Mouse (Mus musculus) midbrain, embryonic 12.5 days (tissue): ENCODE results near the gene Churc1. TPM values are rescaled to one million over a fixed set of nuclear protein-coding genes. Genes with fewer than 3 reads are reported as not detected.

Experiments
- ATAC-seq: fragments of 200-750 bp; cut with Nextera tagmentation; 2 replicates; pipeline ENCODE4 v1.8.0; 2017; ENCODE audit warnings: low read depth, moderate TSS enrichment, moderate library complexity; ENCODE audit not compliant: low FRiP score
- H3K27ac ChIP-seq: fragments of 300-500 bp; sonication (generic); replicated peaks from 2 replicates; pipeline ENCODE4 v1.5.1; 2016; ENCODE audit warnings: mild to moderate bottlenecking
- H3K27me3 ChIP-seq: fragments of 300-500 bp; sonication (generic); 2 replicates; pipeline ENCODE4 v1.6.1; 2016; ENCODE audit warnings: mild to moderate bottlenecking
- H3K36me3 ChIP-seq: fragments of 300-500 bp; sonication (generic); 2 replicates; pipeline ENCODE4 v1.6.1; 2016
- H3K4me1 ChIP-seq: fragments of 300-500 bp; sonication (generic); 2 replicates; pipeline ENCODE4 v1.6.1; 2016
- H3K4me2 ChIP-seq: fragments of 300-500 bp; sonication (generic); replicated peaks from 2 replicates; pipeline ENCODE4 v1.6.1; 2016; ENCODE audit warnings: mild to moderate bottlenecking, moderate library complexity
- H3K4me3 ChIP-seq: fragments of 300-500 bp; sonication (generic); 2 replicates; pipeline ENCODE4 v1.5.1; 2016; ENCODE audit warnings: mild to moderate bottlenecking
- H3K9ac ChIP-seq: fragments of 300-500 bp; sonication (generic); replicated peaks from 2 replicates; pipeline ENCODE4 v1.6.1; 2016; ENCODE audit warnings: mild to moderate bottlenecking, moderate library complexity
- H3K9me3 ChIP-seq: fragments of 300-500 bp; sonication (generic); 2 replicates; pipeline ENCODE4 v1.6.1; 2016; ENCODE audit warnings: mild to moderate bottlenecking
- WGBS: fragments of 180-500 bp; shearing (Covaris S2); methylation state at CpG from one replicate; pipeline ENCODE4 v1.1.7; 2016; 5-methylcytosine and 5-hydroxymethylcytosine counted together
- polyA plus RNA-seq: library from polyadenylated mRNA; unstranded; fragments of >200 nt; fragmentation: Nextera tagmentation; extraction: Ambion mirVana; gene quantifications from 2 replicates; pipeline ENCODE4 v1.2.1, GENCODE M21; 2016

Churc1 gene
- polyA plus RNA-seq, 1 experiment from 2014 or later: 89.3 TPM

DNA sequence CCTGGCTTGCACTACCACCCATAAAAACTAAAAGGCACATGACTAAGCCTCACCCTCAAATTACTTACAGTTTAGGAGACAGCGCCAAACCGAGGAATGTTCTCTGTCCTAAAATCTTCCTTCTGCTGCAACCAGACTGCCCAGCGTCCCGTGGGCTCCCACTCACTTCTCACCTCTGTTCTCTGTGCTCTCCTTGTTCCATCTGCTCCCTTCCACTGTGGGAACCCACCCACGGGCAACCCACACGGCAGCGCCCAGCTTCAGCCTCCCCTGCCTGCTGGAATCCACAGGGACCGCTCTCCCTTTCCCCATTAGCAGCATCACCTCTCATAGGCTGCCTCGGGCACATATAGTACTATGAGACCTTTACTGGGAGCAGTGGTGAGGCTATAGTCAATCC is 53.6 kb downstream of the Churc1 start:
- Histone ChIP-seq H3K9ac (no peak overlapping the region), H3K36me3 (no peaks in the 10 kb centered on the region), H3K4me1 (peaks cover 26% of the 10 kb centered on the region), H3K4me3 (no peak overlapping the region), H3K4me2 (no peak overlapping the region), H3K9me3 (no peaks in the 10 kb centered on the region), H3K27me3 (peaks cover 46% of the 10 kb centered on the region), H3K27ac (no peak overlapping the region)
- no peak for ATAC-seq
- WGBS: 85% methylated on average over 9 of the region's 9 CpGs

DNA sequence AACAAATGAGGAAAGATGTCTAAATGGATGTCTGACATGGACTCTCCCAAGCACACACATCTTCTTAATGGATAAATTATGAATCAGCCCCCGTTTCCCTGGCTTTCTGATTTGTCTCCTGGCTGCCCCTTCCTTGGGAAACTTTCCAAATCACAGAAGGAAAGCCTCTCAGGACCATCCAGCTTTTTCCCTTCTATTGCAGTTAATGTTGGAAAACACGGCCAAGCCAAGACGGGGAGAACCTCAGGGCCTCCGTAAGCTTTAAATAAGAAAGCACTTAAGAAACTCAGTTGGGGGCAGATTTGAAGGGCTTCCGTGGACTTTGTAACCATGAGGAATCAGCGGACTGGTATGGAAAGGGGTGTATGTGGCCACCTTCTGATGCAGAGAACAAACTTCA is 54.5 kb downstream of the Churc1 start:
- no peaks in the 10 kb centered on the region for H3K36me3 ChIP-seq
- 62% methylated on average over 6 of the region's 6 CpGs for WGBS
- no peak overlapping the region for H3K9ac ChIP-seq
- H3K4me1 ChIP-seq: peaks cover 26% of the 10 kb centered on the region
- H3K27ac ChIP-seq: no peak overlapping the region
- H3K4me2 ChIP-seq: no peak overlapping the region
- peaks cover 54% of the 10 kb centered on the region for H3K27me3 ChIP-seq
- H3K4me3 ChIP-seq: no peak overlapping the region
- no peak for ATAC-seq
- no peaks in the 10 kb centered on the region for H3K9me3 ChIP-seq

DNA sequence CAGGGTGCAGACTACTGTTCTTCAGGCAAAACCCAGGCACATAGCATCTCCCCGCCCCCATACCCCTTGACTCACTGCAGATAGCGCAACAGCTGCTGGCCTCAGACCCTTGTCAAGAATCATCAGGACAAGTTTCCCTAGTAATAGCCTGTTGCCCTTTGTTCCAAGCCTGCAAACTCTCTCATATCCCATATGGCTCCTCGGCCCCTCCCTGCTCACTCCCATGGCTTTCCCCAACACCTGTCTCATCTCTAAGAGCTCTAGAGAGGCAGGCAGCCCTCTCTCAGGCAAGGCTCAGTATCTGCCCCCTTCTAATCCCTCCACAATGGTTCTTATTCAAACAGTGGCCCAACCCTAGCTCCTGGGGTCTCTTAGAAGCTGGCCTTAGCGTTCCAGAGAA is 55.3 kb downstream of the Churc1 start:
- Histone ChIP-seq H3K4me1 (peaks cover 26% of the 10 kb centered on the region), H3K4me3 (no peak overlapping the region), H3K36me3 (no peaks in the 10 kb centered on the region), H3K9ac (no peak overlapping the region), H3K4me2 (0 out of 2 replicates have a peak overlapping the region, but pooled peaks have one; percentile 87), H3K27ac (no peak overlapping the region), H3K9me3 (no peaks in the 10 kb centered on the region), H3K27me3 (peaks cover 62% of the 10 kb centered on the region)
- 37% methylated on average over 4 of the region's 4 CpGs for WGBS
- no peak for ATAC-seq

DNA sequence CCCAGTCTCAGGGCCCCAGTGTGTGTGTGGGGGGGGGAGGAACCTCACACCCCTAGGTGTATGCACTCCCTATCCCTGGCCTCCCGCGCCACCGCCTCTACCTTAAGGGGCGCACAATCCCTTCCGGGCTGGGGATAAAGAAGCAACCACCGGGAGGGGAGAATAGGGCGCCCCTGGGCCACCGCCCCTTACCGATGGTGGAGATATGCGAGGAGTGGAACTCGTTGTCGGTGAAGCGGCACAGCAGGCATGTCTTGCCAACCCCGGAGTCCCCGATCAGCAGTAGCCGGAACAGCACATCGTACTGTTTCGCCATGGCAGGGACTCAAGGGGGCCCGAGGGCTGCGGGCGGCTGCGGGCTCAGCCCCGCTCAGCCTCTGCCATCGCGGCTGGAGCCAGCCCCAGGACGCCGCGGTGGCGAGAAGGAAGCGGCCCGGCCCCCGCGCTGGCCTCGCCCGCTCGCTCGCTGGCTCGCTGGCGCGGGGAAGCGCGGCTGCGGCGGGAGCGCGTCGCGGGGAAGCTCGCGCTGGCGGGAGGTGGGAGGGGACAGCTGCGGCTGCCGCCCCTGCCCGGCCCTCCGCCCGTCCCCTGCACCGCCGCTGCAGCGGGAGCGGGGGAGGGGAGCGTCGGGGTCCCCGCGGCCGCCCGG is 56.8 kb downstream of the Churc1 start:
- ATAC-seq: peak; percentile 79
- H3K36me3 ChIP-seq: no peaks in the 10 kb centered on the region
- peaks cover 67% of the 10 kb centered on the region for H3K27me3 ChIP-seq
- H3K4me2 ChIP-seq: peak overlapping the region; percentile 87
- H3K9ac ChIP-seq: peak overlapping the region; percentile 76
- peak overlapping the region; percentile 15; the same call in 1 of the 2 replicates for H3K27ac ChIP-seq
- no peaks in the 10 kb centered on the region for H3K9me3 ChIP-seq
- H3K4me3 ChIP-seq: peak overlapping the region; percentile 60
- peaks cover 26% of the 10 kb centered on the region for H3K4me1 ChIP-seq
- WGBS: under 1% methylated on average over 35 of the region's 66 CpGs

DNA sequence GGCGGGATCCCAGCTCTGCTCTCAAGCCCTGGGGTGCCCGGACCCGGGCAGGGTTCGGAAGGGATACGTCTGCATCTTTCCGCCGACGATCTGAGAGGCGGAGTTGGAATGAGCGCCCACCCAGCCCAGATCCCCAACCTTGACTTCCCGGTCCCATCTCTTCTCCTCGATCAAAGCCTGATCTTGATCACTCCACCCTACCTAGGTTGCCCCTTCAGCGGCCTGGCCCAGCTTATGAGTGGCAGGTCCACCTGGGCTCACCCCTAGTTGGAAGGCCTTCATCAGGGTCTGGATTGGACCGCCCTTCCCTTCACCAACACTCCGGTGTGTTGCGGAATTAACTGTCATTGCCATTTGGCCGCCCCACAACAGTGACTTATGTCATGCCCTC is 57.3 kb downstream of the Churc1 start, which contains the start of gene Rab15:
TSS of gene Rab15 (minus strand) at position 258 of the 391 bp plus-strand sequence.
- 2% methylated on average over 17 of the region's 17 CpGs for WGBS
- peak within 1 kb of the TSS; percentile 76 for H3K9ac ChIP-seq
- peak within 1 kb of the TSS; percentile 87 for H3K4me2 ChIP-seq
- H3K27ac ChIP-seq: peak within 1 kb of the TSS; percentile 15; the same call in 1 of the 2 replicates
- peaks cover 22% of the 10 kb centered on the region for H3K4me1 ChIP-seq
- H3K9me3 ChIP-seq: no peaks in the 10 kb centered on the region
- H3K4me3 ChIP-seq: peak within 1 kb of the TSS; percentile 60
- no peaks in the 10 kb centered on the region for H3K36me3 ChIP-seq
- H3K27me3 ChIP-seq: peaks cover 67% of the 10 kb centered on the region
- ATAC-seq: peak; percentile 65

DNA sequence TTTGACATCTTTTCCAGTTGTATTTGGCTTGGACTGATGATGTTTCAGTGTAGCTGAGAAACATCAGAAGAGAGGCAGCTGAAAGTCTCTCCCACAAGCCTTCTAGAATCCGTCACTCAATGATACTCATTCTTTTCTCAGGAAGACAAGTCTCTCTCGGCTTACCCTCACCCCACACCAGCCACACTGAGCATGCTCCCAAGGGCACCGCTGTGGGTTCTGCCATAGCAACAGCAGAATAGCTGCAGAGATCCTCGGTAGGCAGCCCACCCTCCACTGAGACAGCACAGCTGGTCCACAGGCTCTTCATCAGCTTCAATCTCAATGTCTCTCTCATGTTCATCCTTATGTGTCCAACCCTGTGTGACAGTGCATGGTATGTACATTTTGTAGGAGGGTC is 59.9 kb downstream of the Churc1 start:
- H3K27me3 ChIP-seq: peaks cover 50% of the 10 kb centered on the region
- ATAC-seq: no peak

DNA sequence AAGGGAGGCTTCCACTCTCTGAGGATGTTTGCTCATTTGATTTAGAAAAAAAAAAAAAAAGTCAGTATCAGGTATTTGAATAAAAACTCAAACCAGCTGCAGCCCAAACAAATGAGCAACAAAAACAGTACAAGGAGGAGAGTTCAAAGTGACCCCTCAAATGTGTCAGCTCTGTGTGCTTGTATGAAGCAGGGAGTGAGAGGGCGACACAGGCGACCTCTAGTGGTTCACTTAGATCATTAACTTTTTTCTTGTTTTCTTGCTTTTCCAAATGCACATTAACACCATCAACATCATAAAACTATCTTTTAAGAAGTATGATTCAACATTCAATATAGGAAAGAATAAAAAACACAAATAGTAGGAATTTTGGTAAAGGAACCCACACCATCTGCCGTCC is 67.4 kb downstream of the Churc1 start:
- H3K9ac ChIP-seq: no peak overlapping the region
- H3K9me3 ChIP-seq: no peaks in the 10 kb centered on the region
- no peak for ATAC-seq
- H3K36me3 ChIP-seq: no peaks in the 10 kb centered on the region
- no peak overlapping the region for H3K27ac ChIP-seq
- H3K27me3 ChIP-seq: peaks cover 17% of the 10 kb centered on the region
- 7% methylated on average over 3 of the region's 3 CpGs for WGBS
- H3K4me2 ChIP-seq: no peak overlapping the region
- H3K4me3 ChIP-seq: no peak overlapping the region
- H3K4me1 ChIP-seq: no peaks in the 10 kb centered on the region

More for the DNA sequence above, 59.9 kb downstream of the Churc1 start:
- Histone ChIP-seq H3K9ac (no peak overlapping the region), H3K4me1 (peaks cover 16% of the 10 kb centered on the region), H3K36me3 (no peaks in the 10 kb centered on the region), H3K27ac (no peak overlapping the region), H3K4me2 (no peak overlapping the region), H3K9me3 (no peaks in the 10 kb centered on the region), H3K4me3 (no peak overlapping the region)
- 61% methylated on average over 4 of the region's 4 CpGs for WGBS

Other genes starting within 250 kb of the Churc1 start
- 1.3 and 1.8 TPM in 2 replicates for gene Plekhg3, start 234.6 kb upstream of the Churc1 start, polyA plus RNA-seq
- 2.4 and 2.6 TPM in 2 replicates for gene Sptb, start 55.0 kb upstream of the Churc1 start, polyA plus RNA-seq
- 34.7 and 36.9 TPM in 2 replicates for gene Fntb, start 51 bp downstream of the Churc1 start, polyA plus RNA-seq
- not detected in 2 replicates for gene Gpx2, start 30.0 kb downstream of the Churc1 start, polyA plus RNA-seq
- 14.7 and 16.0 TPM in 2 replicates for gene Rab15, start 57.4 kb downstream of the Churc1 start, polyA plus RNA-seq
- 13.8 and 16.5 TPM in 2 replicates for gene Max, start 196.7 kb downstream of the Churc1 start, polyA plus RNA-seq